Mouse (Mus musculus) stomach, embryonic 15.5 days (tissue): ENCODE measurements around the gene Itih1. TPM values are rescaled to one million over a fixed set of nuclear protein-coding genes. Genes with fewer than 3 reads are reported as not detected.

Experiments
- ATAC-seq: fragments of 200-750 bp; cut with Nextera tagmentation; 2 replicates; pipeline ENCODE4 v1.8.0; 2017; ENCODE audit warnings: low read depth, moderate number of reproducible peaks, moderate TSS enrichment; ENCODE audit not compliant: insufficient read depth, low FRiP score
- H3K27ac ChIP-seq: fragments of 300-500 bp; sonication (generic); 2 replicates; pipeline ENCODE4 v1.5.1; 2015; ENCODE audit warnings: mild to moderate bottlenecking, inconsistent platforms
- H3K27me3 ChIP-seq: fragments of 300-500 bp; sonication (generic); replicated peaks from 2 replicates; pipeline ENCODE4 v1.6.1; 2015; ENCODE audit warnings: inconsistent platforms
- H3K36me3 ChIP-seq: fragments of 300-500 bp; sonication (generic); 2 replicates; pipeline ENCODE4 v1.6.1; 2015; ENCODE audit warnings: inconsistent platforms
- H3K4me1 ChIP-seq: fragments of 300-500 bp; sonication (generic); 2 replicates; pipeline ENCODE4 v1.6.1; 2015; ENCODE audit warnings: inconsistent platforms
- H3K4me2 ChIP-seq: fragments of 300-500 bp; sonication (generic); 2 replicates; pipeline ENCODE4 v1.6.1; 2015; ENCODE audit warnings: mild to moderate bottlenecking, inconsistent platforms
- H3K4me3 ChIP-seq: fragments of 300-500 bp; sonication (generic); replicated peaks from 2 replicates; pipeline ENCODE4 v1.5.1; 2015; ENCODE audit warnings: inconsistent platforms
- H3K9ac ChIP-seq: fragments of 300-500 bp; sonication (generic); 2 replicates; pipeline ENCODE4 v1.6.1; 2015; ENCODE audit warnings: inconsistent platforms
- H3K9me3 ChIP-seq: fragments of 300-500 bp; sonication (generic); 2 replicates; pipeline ENCODE4 v1.6.1; 2016; ENCODE audit warnings: inconsistent platforms
- WGBS: fragments of 180-500 bp; shearing (Covaris S2); methylation state at CpG from one replicate; pipeline ENCODE4 v1.1.7; 2015; 5-methylcytosine and 5-hydroxymethylcytosine counted together
- polyA plus RNA-seq: library from polyadenylated mRNA; unstranded; fragments of >200 nt; fragmentation: Nextera tagmentation; extraction: Ambion mirVana; gene quantifications from 2 replicates; pipeline ENCODE4 v1.2.1, GENCODE M21; 2015

The Itih1 gene
- polyA plus RNA-seq, 1 experiment from 2014 or later, result 2.7 TPM

DNA sequence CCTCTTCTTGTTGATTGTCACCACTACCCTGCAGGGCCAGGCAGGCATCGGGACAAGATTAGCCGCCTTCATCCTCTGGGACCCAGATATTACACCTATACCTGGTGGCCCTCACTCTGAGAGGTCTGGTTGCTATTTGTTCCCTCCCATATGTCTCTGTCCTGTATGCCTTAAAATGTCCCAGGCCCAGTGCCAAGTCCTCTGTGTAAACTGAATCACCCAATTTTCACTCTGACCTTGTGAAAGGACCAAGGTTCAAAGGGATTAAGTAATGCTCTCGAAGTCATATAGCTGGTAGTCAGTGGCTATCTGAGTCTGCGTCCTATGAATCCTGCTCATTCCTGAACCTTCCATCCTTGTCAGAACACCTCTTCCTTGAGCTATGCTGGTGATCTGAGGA is 12.7 kb downstream of the Itih1 start:
- Histone ChIP-seq H3K27me3 (no peaks in the 10 kb centered on the region), H3K36me3 (no peaks in the 10 kb centered on the region), H3K27ac (no peak overlapping the region), H3K4me2 (no peak overlapping the region), H3K9me3 (no peaks in the 10 kb centered on the region), H3K4me1 (no peaks in the 10 kb centered on the region), H3K9ac (no peak overlapping the region), H3K4me3 (no peak overlapping the region)
- ATAC-seq, result no peak
- WGBS, result 87% methylated on average over 4 of the region's 4 CpGs

DNA sequence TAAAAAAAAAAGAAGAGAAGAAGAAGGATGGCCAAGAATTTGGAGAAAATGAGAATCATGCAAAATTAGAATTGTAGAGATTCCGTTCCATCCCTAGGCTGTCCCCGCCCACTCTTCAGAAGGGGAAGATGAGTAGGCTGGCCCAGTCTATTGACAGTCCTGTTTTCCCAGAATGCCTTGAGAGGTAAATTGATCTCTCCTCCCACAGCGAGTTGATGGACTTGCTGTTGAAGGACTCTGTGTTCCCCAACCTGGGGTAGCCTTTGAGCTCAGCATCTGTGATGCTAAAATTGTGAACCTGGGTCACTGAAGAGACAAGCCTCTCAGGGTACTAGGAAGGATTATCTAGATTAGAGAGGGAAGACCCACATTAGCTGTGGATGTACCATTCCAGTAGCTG is 17.6 kb downstream of the Itih1 start:
- H3K4me1 ChIP-seq, result no peaks in the 10 kb centered on the region
- no peak for ATAC-seq
- H3K9ac ChIP-seq, result no peak overlapping the region
- H3K4me2 ChIP-seq, result no peak overlapping the region
- no peak overlapping the region for H3K4me3 ChIP-seq
- no peaks in the 10 kb centered on the region for H3K9me3 ChIP-seq
- WGBS, result 86% methylated on average over 3 of the region's 3 CpGs
- H3K36me3 ChIP-seq, result no peaks in the 10 kb centered on the region
- H3K27ac ChIP-seq, result no peak overlapping the region
- H3K27me3 ChIP-seq, result no peaks in the 10 kb centered on the region

DNA sequence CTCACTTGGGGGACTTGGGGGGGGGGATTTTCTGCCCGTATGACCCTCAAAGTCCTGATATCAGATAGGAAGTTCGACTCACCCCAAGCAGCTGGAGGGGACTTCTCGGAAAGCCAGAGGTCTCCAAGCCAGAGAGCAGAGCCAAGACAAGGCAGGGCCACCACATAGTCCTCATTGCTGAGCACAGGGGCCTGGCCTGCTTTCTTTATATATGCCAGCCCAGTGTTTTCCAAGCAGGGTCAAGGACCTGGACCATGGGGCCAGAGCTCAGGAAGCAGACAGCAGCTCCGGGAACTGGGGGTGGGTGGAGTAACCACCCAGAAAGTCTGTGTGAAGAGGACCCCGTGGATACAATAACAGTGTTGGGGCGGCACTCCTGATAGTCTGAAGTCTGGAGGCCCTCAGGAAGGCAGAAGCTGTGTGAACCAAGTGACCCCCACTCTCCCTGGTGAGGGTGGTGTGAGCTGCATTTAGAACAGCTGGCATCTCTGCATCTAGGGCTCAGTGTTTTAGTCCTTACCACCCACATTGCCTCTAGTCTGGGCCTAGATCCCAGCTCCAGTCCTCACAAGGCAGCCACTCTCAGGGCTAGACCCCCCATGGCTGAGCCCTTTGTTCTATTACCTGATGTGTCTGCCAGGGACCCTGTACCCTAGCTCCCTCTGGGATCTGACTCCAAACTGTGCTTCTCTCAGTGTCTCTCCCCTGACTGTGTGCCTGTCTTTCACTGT is 19.5 kb downstream of the Itih1 start, which contains the start of gene Itih3:
Itih3 (minus strand) TSS at position 386 of the 731 bp plus-strand sequence.
- WGBS, result 49% methylated on average over 6 of the region's 6 CpGs
- Histone ChIP-seq H3K27me3 (no peaks in the 10 kb centered on the region), H3K4me1 (no peaks in the 10 kb centered on the region), H3K4me2 (no peak within 1 kb of the TSS), H3K27ac (no peak within 1 kb of the TSS), H3K36me3 (no peaks in the 10 kb centered on the region), H3K9ac (no peak within 1 kb of the TSS), H3K4me3 (no peak within 1 kb of the TSS), H3K9me3 (no peaks in the 10 kb centered on the region)
- ATAC-seq, result peak; percentile 28; the same call in 1 of the 2 replicates

DNA sequence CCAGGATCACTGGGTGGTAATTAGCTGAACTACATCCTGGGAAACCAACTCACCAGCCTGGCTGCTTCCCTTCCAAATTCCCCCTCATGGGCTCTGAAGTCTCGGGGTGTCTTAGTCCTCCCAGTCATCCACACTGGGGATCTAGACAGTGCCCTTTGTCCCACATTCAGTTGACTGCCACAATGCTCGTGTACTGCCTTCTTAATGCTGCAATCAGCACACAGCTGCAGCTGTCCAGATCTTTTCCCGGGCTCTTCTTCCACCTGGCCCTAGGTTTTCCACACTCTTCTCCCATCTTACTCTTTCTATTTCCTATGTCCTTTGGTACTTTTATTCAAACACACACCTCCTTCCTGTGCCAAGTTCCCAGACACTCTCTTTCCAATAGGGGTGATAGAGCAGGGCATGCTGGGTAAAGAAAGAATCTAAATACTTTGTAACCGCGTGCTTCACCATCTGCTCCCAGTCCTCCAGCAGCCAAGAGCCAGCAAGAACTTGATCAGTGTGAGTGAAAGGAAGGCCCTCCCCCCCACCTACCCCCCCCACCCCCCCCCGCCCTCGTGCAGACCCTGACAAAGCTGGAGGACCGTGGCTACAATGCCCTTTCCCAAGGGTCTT is 20.9 kb downstream of the Itih1 start:
- H3K27ac ChIP-seq, result no peak overlapping the region
- no peak overlapping the region for H3K4me2 ChIP-seq
- WGBS, result 47% methylated on average over 8 of the region's 8 CpGs

DNA sequence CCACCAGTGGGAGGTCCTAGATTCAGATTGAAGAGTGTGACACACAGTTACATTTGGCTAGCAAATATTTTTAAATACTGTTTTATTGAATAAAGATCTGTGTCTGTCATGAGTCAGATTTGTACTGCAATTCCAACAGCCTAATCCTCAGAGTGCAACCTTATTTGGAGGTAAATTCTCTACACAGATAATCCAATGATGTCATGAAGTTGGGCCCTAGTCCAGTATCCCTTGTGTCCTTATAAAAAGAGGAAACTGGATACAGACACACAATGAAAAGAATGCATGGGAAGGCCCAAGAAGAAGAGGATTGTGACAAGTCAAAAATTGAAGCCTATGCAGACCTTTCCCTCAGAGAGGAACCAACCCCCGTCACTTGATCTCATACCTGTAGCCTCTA is 26.6 kb downstream of the Itih1 start:
- H3K9me3 ChIP-seq, result no peaks in the 10 kb centered on the region
- no peaks in the 10 kb centered on the region for H3K27me3 ChIP-seq
- H3K4me1 ChIP-seq, result no peaks in the 10 kb centered on the region
- no peak overlapping the region for H3K9ac ChIP-seq
- H3K4me2 ChIP-seq, result no peak overlapping the region
- 81% methylated on average over 1 of the region's 1 CpGs for WGBS
- H3K27ac ChIP-seq, result 0 out of 2 replicates have a peak overlapping the region, but pooled peaks have one; percentile 31
- no peak for ATAC-seq
- no peak overlapping the region for H3K4me3 ChIP-seq
- no peaks in the 10 kb centered on the region for H3K36me3 ChIP-seq

More for the DNA sequence above, 20.9 kb downstream of the Itih1 start:
- Histone ChIP-seq H3K9me3 (no peaks in the 10 kb centered on the region), H3K4me3 (no peak overlapping the region), H3K9ac (no peak overlapping the region), H3K4me1 (no peaks in the 10 kb centered on the region), H3K27me3 (no peaks in the 10 kb centered on the region), H3K36me3 (no peaks in the 10 kb centered on the region)
- no peak; the same call in 1 of the 2 replicates for ATAC-seq

DNA sequence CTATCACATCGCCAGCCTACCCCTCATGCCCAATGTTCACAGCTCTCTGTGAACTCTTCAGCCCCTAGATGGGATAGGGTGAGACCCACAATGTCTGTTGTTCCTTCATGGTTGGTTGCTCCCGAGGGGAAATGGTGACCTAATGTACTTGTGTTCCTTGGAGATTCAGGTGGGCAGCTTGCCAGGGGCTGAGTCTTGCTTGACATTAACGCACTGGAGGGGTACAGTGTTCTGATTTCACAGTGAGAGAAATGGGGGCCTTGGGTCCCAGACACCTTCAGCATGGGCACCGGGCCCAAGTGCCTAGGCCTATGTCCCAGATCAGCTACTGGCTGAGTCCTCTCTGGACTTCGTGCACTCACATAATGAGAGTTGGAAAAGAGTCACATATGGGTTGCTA is 29.7 kb downstream of the Itih1 start:
- no peak for ATAC-seq
- Histone ChIP-seq H3K27me3 (no peaks in the 10 kb centered on the region), H3K9me3 (no peaks in the 10 kb centered on the region)

DNA sequence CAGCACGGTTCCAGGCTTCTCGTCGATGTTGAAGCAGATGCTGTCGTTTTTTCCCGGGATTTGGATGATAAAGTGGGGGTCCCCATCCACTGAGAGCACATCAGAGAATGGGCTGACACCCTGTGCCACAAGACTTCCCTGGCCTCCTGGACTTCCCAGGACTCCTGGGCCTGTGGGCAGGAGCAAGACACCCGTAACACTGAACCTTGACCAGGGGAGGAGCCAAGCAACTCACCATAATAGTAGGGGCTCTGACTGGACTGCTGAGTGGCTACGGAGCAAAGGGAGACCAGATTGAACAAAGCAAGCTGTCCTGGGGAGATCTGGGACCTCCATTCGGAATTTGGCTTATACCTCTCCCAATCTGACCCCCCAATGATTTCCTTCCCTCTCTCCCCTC is 30.4 kb downstream of the Itih1 start:
- Histone ChIP-seq H3K4me1 (no peaks in the 10 kb centered on the region), H3K4me2 (no peak overlapping the region), H3K27me3 (no peaks in the 10 kb centered on the region), H3K4me3 (no peak overlapping the region), H3K36me3 (no peaks in the 10 kb centered on the region), H3K27ac (no peak overlapping the region), H3K9me3 (no peaks in the 10 kb centered on the region), H3K9ac (no peak overlapping the region)
- WGBS, result 77% methylated on average over 8 of the region's 8 CpGs
- ATAC-seq, result no peak

More for the DNA sequence above, 29.7 kb downstream of the Itih1 start:
- Histone ChIP-seq H3K4me3 (no peak overlapping the region), H3K9ac (no peak overlapping the region), H3K27ac (no peak overlapping the region), H3K4me1 (no peaks in the 10 kb centered on the region), H3K4me2 (no peak overlapping the region), H3K36me3 (no peaks in the 10 kb centered on the region)
- WGBS, result 80% methylated on average over 5 of the region's 5 CpGs

DNA sequence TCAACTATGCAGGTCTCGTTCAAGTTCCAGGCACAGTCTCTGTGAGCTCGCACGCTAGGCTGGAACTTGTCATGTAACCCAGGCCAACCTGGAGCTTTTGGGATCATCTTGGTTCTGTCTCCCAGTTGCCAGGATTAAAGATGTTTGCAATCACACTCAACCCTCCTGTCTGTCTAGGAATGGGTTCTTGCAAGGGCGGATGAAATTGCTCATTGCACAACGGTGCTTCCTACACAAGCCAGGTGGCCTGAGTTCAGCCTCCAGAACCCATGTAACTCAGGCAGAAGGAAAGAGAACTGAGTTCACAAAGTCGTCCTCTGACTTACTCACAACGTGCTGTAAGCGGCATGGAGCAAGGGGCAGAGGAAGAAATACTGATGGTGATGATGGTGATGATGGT is 31.9 kb downstream of the Itih1 start:
- no peaks in the 10 kb centered on the region for H3K27me3 ChIP-seq
- no peak overlapping the region for H3K9ac ChIP-seq
- no peak overlapping the region for H3K4me3 ChIP-seq
- no peak overlapping the region for H3K27ac ChIP-seq
- H3K4me2 ChIP-seq, result no peak overlapping the region
- 91% methylated on average over 8 of the region's 8 CpGs for WGBS
- no peaks in the 10 kb centered on the region for H3K9me3 ChIP-seq
- ATAC-seq, result no peak
- H3K36me3 ChIP-seq, result no peaks in the 10 kb centered on the region
- no peaks in the 10 kb centered on the region for H3K4me1 ChIP-seq

DNA sequence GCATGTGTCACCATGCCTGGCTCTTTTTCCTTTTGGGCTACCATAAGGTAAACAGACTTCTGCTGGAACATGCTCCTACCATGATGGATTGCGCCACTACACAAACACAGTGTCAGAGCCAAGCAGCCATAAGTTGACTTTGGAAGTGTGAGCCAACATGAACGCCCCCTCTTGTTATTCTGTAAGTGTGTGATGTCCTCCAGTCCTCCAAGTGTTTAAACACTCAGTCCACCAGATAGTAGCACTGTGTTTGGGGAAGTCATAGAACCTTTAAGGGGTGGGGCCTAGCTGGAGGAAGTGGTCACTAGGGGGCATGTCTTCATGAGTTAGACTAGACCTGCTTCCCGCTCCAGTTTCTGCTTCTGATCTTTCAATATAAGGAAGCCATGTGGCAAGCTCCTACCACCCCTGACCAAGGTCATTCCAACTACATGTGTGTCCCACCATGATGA is 35.2 kb downstream of the Itih1 start:
- Histone ChIP-seq H3K4me1 (no peaks in the 10 kb centered on the region), H3K36me3 (no peaks in the 10 kb centered on the region), H3K27ac (no peak overlapping the region), H3K27me3 (no peaks in the 10 kb centered on the region), H3K9ac (no peak overlapping the region), H3K9me3 (no peaks in the 10 kb centered on the region), H3K4me3 (no peak overlapping the region), H3K4me2 (no peak overlapping the region)
- peak; percentile 64; the same call in 1 of the 2 replicates for ATAC-seq
- 35% methylated on average over 3 of the region's 3 CpGs for WGBS

DNA sequence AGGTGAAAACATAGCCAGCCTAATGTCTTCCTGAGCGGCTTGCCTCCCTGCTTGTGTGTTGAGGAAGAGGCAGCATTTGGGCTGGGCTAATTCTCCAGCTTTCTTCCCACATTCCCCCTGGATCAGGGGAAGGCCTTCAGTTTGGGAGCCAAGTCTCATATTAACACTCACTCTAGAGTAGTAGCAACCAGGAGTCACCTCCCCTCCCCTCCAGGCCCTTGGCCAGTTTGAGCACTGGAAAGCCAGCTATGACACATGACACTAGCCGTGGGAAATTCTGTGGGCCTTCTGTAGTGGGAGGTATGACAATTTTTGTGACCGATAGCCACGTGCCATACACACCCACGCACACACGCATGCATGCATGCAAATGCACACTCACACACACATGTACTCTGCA is 37.1 kb downstream of the Itih1 start:
- no peak overlapping the region for H3K27ac ChIP-seq
- no peaks in the 10 kb centered on the region for H3K27me3 ChIP-seq
- 89% methylated on average over 6 of the region's 6 CpGs for WGBS
- ATAC-seq, result no peak
- H3K4me3 ChIP-seq, result no peak overlapping the region
- H3K4me1 ChIP-seq, result no peaks in the 10 kb centered on the region
- no peaks in the 10 kb centered on the region for H3K9me3 ChIP-seq
- no peak overlapping the region for H3K4me2 ChIP-seq
- H3K9ac ChIP-seq, result no peak overlapping the region
- H3K36me3 ChIP-seq, result no peaks in the 10 kb centered on the region

DNA sequence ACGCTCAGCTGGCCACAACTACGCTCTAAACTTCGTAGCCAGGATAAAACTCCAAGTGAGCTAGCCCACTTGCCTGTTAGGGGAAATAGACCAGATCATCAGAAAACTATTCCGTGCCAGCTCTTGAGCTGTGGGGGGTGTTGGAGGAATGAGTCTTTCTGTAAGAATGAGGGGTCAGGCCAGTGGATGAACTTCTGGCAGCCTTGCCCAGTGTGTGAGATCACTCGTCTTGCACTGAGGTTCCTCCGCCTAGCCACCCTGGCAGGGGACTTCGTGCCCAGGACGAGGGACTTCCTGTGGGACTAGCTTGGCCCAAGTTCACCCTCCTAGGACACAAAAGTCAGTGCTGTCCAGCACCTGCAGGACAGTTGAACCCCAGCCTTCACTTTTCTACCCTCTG is 38.8 kb downstream of the Itih1 start:
- 83% methylated on average over 8 of the region's 8 CpGs for WGBS
- H3K9ac ChIP-seq, result no peak overlapping the region

DNA sequence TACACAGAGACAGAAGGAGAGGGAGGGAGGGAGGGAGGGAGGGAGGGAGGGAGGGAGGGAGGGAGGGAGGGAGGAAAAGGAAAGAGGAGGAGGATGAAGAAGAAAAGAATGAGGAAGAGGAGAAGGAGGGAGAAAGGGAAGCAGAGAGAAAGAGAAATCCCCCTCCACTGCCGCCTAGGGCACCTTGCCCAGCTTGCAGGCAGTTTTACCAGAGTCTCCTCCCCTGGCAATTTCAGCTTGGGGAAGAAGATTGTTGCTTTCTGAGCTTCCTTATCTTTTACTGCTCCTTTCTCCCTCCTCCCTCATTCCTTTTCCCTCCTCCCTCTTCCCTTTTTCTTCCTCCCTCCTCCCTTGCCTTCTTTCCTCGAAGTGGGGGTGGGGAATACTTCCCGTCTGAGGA is 40.1 kb downstream of the Itih1 start:
- Histone ChIP-seq H3K4me1 (no peaks in the 10 kb centered on the region), H3K4me2 (no peak overlapping the region), H3K9me3 (no peaks in the 10 kb centered on the region), H3K9ac (no peak overlapping the region), H3K36me3 (no peaks in the 10 kb centered on the region), H3K27me3 (no peaks in the 10 kb centered on the region), H3K4me3 (no peak overlapping the region), H3K27ac (no peak overlapping the region)
- ATAC-seq, result no peak
- WGBS, result 62% methylated on average over 3 of the region's 3 CpGs

More for the DNA sequence above, 38.8 kb downstream of the Itih1 start:
- ATAC-seq, result no peak
- Histone ChIP-seq H3K36me3 (no peaks in the 10 kb centered on the region), H3K4me1 (no peaks in the 10 kb centered on the region), H3K9me3 (no peaks in the 10 kb centered on the region), H3K27me3 (no peaks in the 10 kb centered on the region), H3K4me2 (no peak overlapping the region), H3K27ac (no peak overlapping the region), H3K4me3 (no peak overlapping the region)
